ENCODE assay signal across 10 mouse cellular contexts in the genomic region with DNA sequence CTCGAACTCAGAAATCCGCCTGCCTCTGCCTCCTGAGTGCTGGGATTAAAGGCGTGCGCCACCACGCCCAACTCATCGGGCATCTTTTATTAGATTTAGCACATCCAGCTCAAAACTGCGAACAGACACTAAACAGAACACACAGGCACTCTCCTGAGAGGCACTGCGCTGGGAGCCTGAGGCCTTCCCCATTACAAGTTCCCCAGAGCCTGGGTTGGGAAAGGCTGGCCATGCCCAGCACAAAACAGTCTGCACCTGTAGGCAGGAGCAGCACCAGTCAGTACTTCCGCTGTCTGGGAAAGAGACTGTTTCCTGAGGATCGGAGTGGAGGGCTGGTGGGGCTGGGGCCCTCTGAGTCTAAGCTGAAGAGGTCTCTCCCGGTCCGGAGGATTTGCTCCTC. TPM values are rescaled to one million over a fixed set of nuclear protein-coding genes. Genes with fewer than 3 reads are reported as not detected.
DNase-seq lines count a peak whose midpoint lies in the region; ATAC-seq and TF ChIP-seq lines count a peak whose summit lies in the region.
"Had no signal": no experiment of that assay in that cellular context is flagged by ENCODE, and none has a peak within 500 bp of the region (broad histone marks: within the 10 kb centered on the region; RNA-seq: fewer than 3 reads in every experiment).

No protein-coding gene starts in this region.

- H3K4me3 ChIP-seq in heart, embryonic 12.5 days: no peak overlapping the region
- H3K4me3 ChIP-seq in midbrain, embryonic 13.5 days (replicated peaks): peak overlapping the region; percentile 80
- H3K4me3 ChIP-seq in midbrain, embryonic 11.5 days (ENCODE audit: low read depth, low read length): no peak overlapping the region
- no peak overlapping the region for H3K4me3 ChIP-seq in intestine, postnatal 0 days (ENCODE audit: low read depth, low read length)
- 0 out of 2 replicates have a peak overlapping the region, but pooled peaks have one; percentile 0 for H3K4me3 ChIP-seq in stomach, embryonic 15.5 days (replicated peaks)

- peak overlapping the region; percentile 89 for H3K4me2 ChIP-seq in heart, embryonic 12.5 days
- H3K4me2 ChIP-seq in midbrain, embryonic 13.5 days (replicated peaks): peak overlapping the region; percentile 89
- H3K4me2 ChIP-seq in midbrain, embryonic 11.5 days: no peak overlapping the region
- peak overlapping the region; percentile 69 for H3K4me2 ChIP-seq in intestine, postnatal 0 days (replicated peaks; ENCODE audit: low read depth)
- peak overlapping the region; percentile 64; the same call in 1 of the 2 replicates for H3K4me2 ChIP-seq in stomach, embryonic 15.5 days

- no peaks in the 10 kb centered on the region for H3K27me3 ChIP-seq in heart, embryonic 12.5 days (replicated peaks)
- no peaks in the 10 kb centered on the region for H3K27me3 ChIP-seq in midbrain, embryonic 13.5 days
- H3K27me3 ChIP-seq in midbrain, embryonic 11.5 days (ENCODE audit: control insufficient read depth, insufficient read depth, low read length): no peaks in the 10 kb centered on the region
- H3K27me3 ChIP-seq in intestine, postnatal 0 days (replicated peaks; ENCODE audit: control insufficient read depth, insufficient read depth, low read length): no peaks in the 10 kb centered on the region
- no peaks in the 10 kb centered on the region for H3K27me3 ChIP-seq in stomach, embryonic 15.5 days (replicated peaks)
- H3K27me3 ChIP-seq: Patski had no signal

- H3K27ac ChIP-seq in heart, embryonic 12.5 days (ENCODE audit: poor library complexity, severe bottlenecking): no peak overlapping the region; the same call in 1 of the 2 replicates
- H3K27ac ChIP-seq in midbrain, embryonic 13.5 days: no peak overlapping the region
- H3K27ac ChIP-seq in midbrain, embryonic 11.5 days (ENCODE audit: low read depth, low read length): no peak overlapping the region
- peak overlapping the region; percentile 54; the same call in 1 of the 2 replicates for H3K27ac ChIP-seq in intestine, postnatal 0 days (ENCODE audit: low read depth, low read length)
- no peak overlapping the region for H3K27ac ChIP-seq in stomach, embryonic 15.5 days

- 90% methylated on average over 12 of the region's 12 CpGs for WGBS in heart, embryonic 12.5 days
- 94% methylated on average over 12 of the region's 12 CpGs for WGBS in midbrain, embryonic 13.5 days
- WGBS in midbrain, embryonic 11.5 days: 97% methylated on average over 12 of the region's 12 CpGs
- whole genome bisulfite sequencing in intestine, postnatal 0 days: 89% methylated on average over 12 of the region's 12 CpGs
- WGBS in stomach, embryonic 15.5 days: 92% methylated on average over 12 of the region's 12 CpGs

- TF ChIP-seq CTCF in intestine, postnatal 0 days (IDR thresholded peaks at IDR 0.05; ENCODE audit: low read depth): no peak

- H3K9ac ChIP-seq in heart, embryonic 12.5 days: 0 out of 2 replicates have a peak overlapping the region, but pooled peaks have one; percentile 66
- peak overlapping the region; percentile 4; the same call in 1 of the 2 replicates for H3K9ac ChIP-seq in midbrain, embryonic 13.5 days (replicated peaks)
- H3K9ac ChIP-seq in midbrain, embryonic 11.5 days (ENCODE audit: low read length): no peak overlapping the region
- H3K9ac ChIP-seq in intestine, postnatal 0 days (ENCODE audit: low read depth, low read length): no peak overlapping the region
- H3K9ac ChIP-seq in stomach, embryonic 15.5 days: no peak overlapping the region

- DNase-seq in heart, postnatal 4 days: no peak
- no peak for DNase-seq in midbrain, embryonic 11.5 days (ENCODE audit: low spot score, missing footprints)
- DNase-seq in right cerebral cortex, postnatal 10 days (ENCODE audit: low spot score in 2 of 2): no peak
- DNase-seq in embryo, embryonic 9.5 days (ENCODE audit: extremely low spot score): no peak

- peaks cover 36% of the 10 kb centered on the region for H3K36me3 ChIP-seq in heart, embryonic 12.5 days
- H3K36me3 ChIP-seq in midbrain, embryonic 13.5 days: peaks cover 38% of the 10 kb centered on the region
- H3K36me3 ChIP-seq in midbrain, embryonic 11.5 days (ENCODE audit: control insufficient read depth, insufficient read depth, low read length): 0 out of 2 replicates have a peak, but pooled peaks cover 4% of the 10 kb centered on the region
- H3K36me3 ChIP-seq in intestine, postnatal 0 days (ENCODE audit: control insufficient read depth, insufficient read depth): 0 out of 2 replicates have a peak, but pooled peaks cover 7% of the 10 kb centered on the region
- peaks cover 12% of the 10 kb centered on the region for H3K36me3 ChIP-seq in stomach, embryonic 15.5 days

- peaks cover 33% of the 10 kb centered on the region for H3K4me1 ChIP-seq in heart, embryonic 12.5 days (replicated peaks)
- peaks cover 54% of the 10 kb centered on the region for H3K4me1 ChIP-seq in midbrain, embryonic 13.5 days (replicated peaks)
- H3K4me1 ChIP-seq in midbrain, embryonic 11.5 days (ENCODE audit: control insufficient read depth, insufficient read depth, low read length): peaks cover 16% of the 10 kb centered on the region
- H3K4me1 ChIP-seq in intestine, postnatal 0 days (replicated peaks; ENCODE audit: control insufficient read depth, insufficient read depth, low read length): no peaks in the 10 kb centered on the region
- peaks cover 38% of the 10 kb centered on the region for H3K4me1 ChIP-seq in stomach, embryonic 15.5 days

- no peak for ATAC-seq in heart, embryonic 12.5 days (ENCODE audit: insufficient number of reproducible peaks, low FRiP score)
- ATAC-seq in midbrain, embryonic 13.5 days: no peak
- no peak for ATAC-seq in midbrain, embryonic 11.5 days (ENCODE audit: low FRiP score)
- no peak for ATAC-seq in intestine, postnatal 0 days
- ATAC-seq in stomach, embryonic 15.5 days (ENCODE audit: insufficient read depth, low FRiP score, low read depth): no peak

- H3K9me3 ChIP-seq in heart, embryonic 12.5 days (replicated peaks): no peaks in the 10 kb centered on the region
- H3K9me3 ChIP-seq in midbrain, embryonic 13.5 days: no peaks in the 10 kb centered on the region
- no peaks in the 10 kb centered on the region for H3K9me3 ChIP-seq in midbrain, embryonic 11.5 days (ENCODE audit: control insufficient read depth, low read length)
- H3K9me3 ChIP-seq in intestine, postnatal 0 days (ENCODE audit: control insufficient read depth): no peaks in the 10 kb centered on the region
- H3K9me3 ChIP-seq in stomach, embryonic 15.5 days: no peaks in the 10 kb centered on the region

RNA-seq across cellular contexts. Expression of gene Mvp, which starts 0.6 kb away (rescaled TPM):
- 12.0 TPM in 2 replicates for polyA plus RNA-seq in heart, embryonic 12.5 days (2016; fragmentation: Nextera tagmentation; extraction: Ambion mirVana)
- 10 to 100 TPM; 27.2 to 28.4 TPM for total RNA-seq in heart, postnatal 4 days (2021)
- 3.0 and 3.7 TPM in 2 replicates for polyA plus RNA-seq in midbrain, embryonic 13.5 days (2015; fragmentation: Nextera tagmentation; extraction: Ambion mirVana)
- polyA plus RNA-seq in midbrain, embryonic 11.5 days (2014; fragmentation: Nextera tagmentation; extraction: Ambion mirVana): 2.8 and 3.0 TPM in 2 replicates
- 79.8 and 81.0 TPM in 2 replicates for polyA plus RNA-seq in intestine, postnatal 0 days (2015; fragmentation: Nextera tagmentation; extraction: Ambion mirVana)
- 27.2 and 29.1 TPM in 2 replicates for polyA plus RNA-seq in stomach, embryonic 15.5 days (2015; fragmentation: Nextera tagmentation; extraction: Ambion mirVana)

RNA-seq across cellular contexts. Expression of gene Pagr1b, which starts 1.3 kb away (rescaled TPM):
- not detected in 2 replicates for polyA plus RNA-seq in heart, embryonic 12.5 days (2016; fragmentation: Nextera tagmentation; extraction: Ambion mirVana)
- 1 to 10 TPM; 1.2 to 1.9 TPM for total RNA-seq in heart, postnatal 4 days (2021)
- 0.30 TPM in 1 of 2 replicates, not detected in the other for polyA plus RNA-seq in midbrain, embryonic 13.5 days (2015; fragmentation: Nextera tagmentation; extraction: Ambion mirVana)
- not detected in 2 replicates for polyA plus RNA-seq in midbrain, embryonic 11.5 days (2014; fragmentation: Nextera tagmentation; extraction: Ambion mirVana)
- polyA plus RNA-seq in intestine, postnatal 0 days (2015; fragmentation: Nextera tagmentation; extraction: Ambion mirVana): 0.68 TPM in 1 of 2 replicates, not detected in the other
- 1.0 TPM in 1 of 2 replicates, not detected in the other for polyA plus RNA-seq in stomach, embryonic 15.5 days (2015; fragmentation: Nextera tagmentation; extraction: Ambion mirVana)

RNA-seq across cellular contexts. Expression of gene Pagr1a, which starts 2.2 kb away (rescaled TPM):
- polyA plus RNA-seq in heart, embryonic 12.5 days (2016; fragmentation: Nextera tagmentation; extraction: Ambion mirVana): 19.3 and 31.4 TPM in 2 replicates
- 10 to 100 TPM; 10.4 to 14.8 TPM for total RNA-seq in heart, postnatal 4 days (2021)
- polyA plus RNA-seq in midbrain, embryonic 13.5 days (2015; fragmentation: Nextera tagmentation; extraction: Ambion mirVana): 39.8 and 40.8 TPM in 2 replicates
- 59.0 and 70.6 TPM in 2 replicates for polyA plus RNA-seq in midbrain, embryonic 11.5 days (2014; fragmentation: Nextera tagmentation; extraction: Ambion mirVana)
- 26.4 and 37.5 TPM in 2 replicates for polyA plus RNA-seq in intestine, postnatal 0 days (2015; fragmentation: Nextera tagmentation; extraction: Ambion mirVana)
- polyA plus RNA-seq in stomach, embryonic 15.5 days (2015; fragmentation: Nextera tagmentation; extraction: Ambion mirVana): 33.1 and 62.5 TPM in 2 replicates

RNA-seq across cellular contexts. Expression of gene Gm42742, which starts 5.9 kb away (rescaled TPM):
- polyA plus RNA-seq in heart, embryonic 12.5 days (2016; fragmentation: Nextera tagmentation; extraction: Ambion mirVana): 50.8 and 60.9 TPM in 2 replicates
- 10 to 100 TPM; 10.0 to 18.2 TPM for total RNA-seq in heart, postnatal 4 days (2021)
- polyA plus RNA-seq in midbrain, embryonic 13.5 days (2015; fragmentation: Nextera tagmentation; extraction: Ambion mirVana): 72.0 and 73.9 TPM in 2 replicates
- polyA plus RNA-seq in midbrain, embryonic 11.5 days (2014; fragmentation: Nextera tagmentation; extraction: Ambion mirVana): 58.8 and 68.8 TPM in 2 replicates
- polyA plus RNA-seq in intestine, postnatal 0 days (2015; fragmentation: Nextera tagmentation; extraction: Ambion mirVana): 15.7 and 27.1 TPM in 2 replicates
- polyA plus RNA-seq in stomach, embryonic 15.5 days (2015; fragmentation: Nextera tagmentation; extraction: Ambion mirVana): 25.0 and 63.8 TPM in 2 replicates

RNA-seq across cellular contexts. Expression of gene Prrt2, which starts 6.0 kb away (rescaled TPM):
- polyA plus RNA-seq in heart, embryonic 12.5 days (2016; fragmentation: Nextera tagmentation; extraction: Ambion mirVana): 1.9 and 3.3 TPM in 2 replicates
- 1 to 10 TPM; 1.6 to 2.0 TPM for total RNA-seq in heart, postnatal 4 days (2021)
- 10.8 and 11.9 TPM in 2 replicates for polyA plus RNA-seq in midbrain, embryonic 13.5 days (2015; fragmentation: Nextera tagmentation; extraction: Ambion mirVana)
- polyA plus RNA-seq in midbrain, embryonic 11.5 days (2014; fragmentation: Nextera tagmentation; extraction: Ambion mirVana): 2.6 and 4.0 TPM in 2 replicates
- 2.5 and 2.7 TPM in 2 replicates for polyA plus RNA-seq in intestine, postnatal 0 days (2015; fragmentation: Nextera tagmentation; extraction: Ambion mirVana)
- polyA plus RNA-seq in stomach, embryonic 15.5 days (2015; fragmentation: Nextera tagmentation; extraction: Ambion mirVana): 5.9 and 8.1 TPM in 2 replicates
- total RNA-seq: liver, adult 2 months had no signal

Comparison
In these comparisons a context has a peak if more than half of its experiments do, and no peak if none do; other contexts are left out.
1. H3K4me3 ChIP-seq: peak in midbrain, embryonic 13.5 days (single experiment) and stomach, embryonic 15.5 days (single experiment); none in heart, embryonic 12.5 days (single experiment), midbrain, embryonic 11.5 days (single experiment) and intestine, postnatal 0 days (single experiment).
2. H3K9ac ChIP-seq: peak in heart, embryonic 12.5 days (single experiment) and midbrain, embryonic 13.5 days (single experiment); none in midbrain, embryonic 11.5 days (single experiment), intestine, postnatal 0 days (single experiment) and stomach, embryonic 15.5 days (single experiment).